Mouse (Mus musculus) large intestine, adult 2 months (tissue): ENCODE results near the gene Slc24a5. TPM values are rescaled to one million over a fixed set of nuclear protein-coding genes. Genes with fewer than 3 reads are reported as not detected.
"Not testable (repeated sequence)": the region's sequence is repeated elsewhere in the genome, so short reads cannot be mapped to it uniquely, and the experiment has no call there.

Experiments used
- DNase-seq: peaks from one replicate; pipeline ENCODE4 v3.0.0-alpha.2; 2012; ENCODE audit warnings: low read depth, low spot score
- WGBS: fragments of 180-500 bp; shearing (Covaris S2); methylation state at CpG from one replicate; pipeline ENCODE4 v1.1.7; 2018; 5-methylcytosine and 5-hydroxymethylcytosine counted together
- polyA plus RNA-seq: library from polyadenylated mRNA; depleted of rRNA; stranded (reverse); fragments of >200 nt; gene quantifications from 2 replicates; pipeline ENCODE4 v1.2.3, GENCODE M21; 2012; rRNA removed

The Slc24a5 gene
- polyA plus RNA-seq, 1 experiment: 0.16 TPM

GRCm38 (mm10) chr2:125106536-125106935, 38.6 kb downstream of the Slc24a5 start:
- not testable (repeated sequence) for DNase-seq
- WGBS: 97% methylated on average over 4 of the region's 4 CpGs

- no peak for DNase-seq
- 90% methylated on average over 6 of the region's 6 CpGs for WGBS
Measured at GRCm38 (mm10) chr2:125119381-125120110, 51.6 kb downstream of the Slc24a5 start.

- WGBS: 20% methylated on average over 4 of the region's 4 CpGs
- DNase-seq: no peak
Measured at GRCm38 (mm10) chr2:125122288-125122623, 54.3 kb downstream of the Slc24a5 start.

- DNase-seq: no peak
- 1% methylated on average over 59 of the region's 59 CpGs for WGBS
Measured at GRCm38 (mm10) chr2:125122624-125123476, 54.9 kb downstream of the Slc24a5 start.

GRCm38 (mm10) chr2:125123477-125123852, 55.5 kb downstream of the Slc24a5 start, which contains the start of gene Myef2:
Myef2 (minus strand) TSS chr2:125123661.
- 1% methylated on average over 48 of the region's 48 CpGs for WGBS
- DNase-seq: no peak

GRCm38 (mm10) chr2:125125824-125126223, 57.9 kb downstream of the Slc24a5 start:
- 47% methylated on average over 4 of the region's 4 CpGs for WGBS
- no peak for DNase-seq

GRCm38 (mm10) chr2:125126792-125127191, 58.9 kb downstream of the Slc24a5 start:
- 63% methylated on average over 3 of the region's 3 CpGs for WGBS
- DNase-seq: no peak

- 40% methylated on average over 4 of the region's 4 CpGs for WGBS
- no peak for DNase-seq
Measured at GRCm38 (mm10) chr2:125134113-125134512, 66.2 kb downstream of the Slc24a5 start.

- DNase-seq: no peak
- WGBS: 3% methylated on average over 39 of the region's 39 CpGs
Measured at GRCm38 (mm10) chr2:125135903-125136811, 68.2 kb downstream of the Slc24a5 start, which contains the start of gene Ctxn2. Ctxn2 (plus strand) TSS chr2:125136692.

GRCm38 (mm10) chr2:125136846-125137245, 68.9 kb downstream of the Slc24a5 start:
- 34% methylated on average over 7 of the region's 7 CpGs for WGBS
- no peak for DNase-seq

Other genes with a start within 250 kb of the Slc24a5 start
- gene Myef2, start 55.5 kb downstream of the Slc24a5 start, polyA plus RNA-seq: 2.7 and 3.8 TPM in 2 replicates
- gene Ctxn2, start 68.6 kb downstream of the Slc24a5 start, polyA plus RNA-seq: not detected in 2 replicates
- not detected in 2 replicates for gene Slc12a1, start 84.4 kb downstream of the Slc24a5 start, polyA plus RNA-seq
- gene Dut, start 179.1 kb downstream of the Slc24a5 start, polyA plus RNA-seq: 20.4 and 21.5 TPM in 2 replicates